Mouse (Mus musculus): ENCODE results near the gene St6galnac1.
"Not testable (repeated sequence)": the region's sequence is repeated elsewhere in the genome, so short reads cannot be mapped to it uniquely, and the experiment has no call there.

St6galnac1 gene

GRCm38 (mm10) chr11:116807526-116807925 is 32.2 kb upstream of the St6galnac1 start:
- no peak for DNase-seq (ENCODE audit: low spot score)

DNA sequence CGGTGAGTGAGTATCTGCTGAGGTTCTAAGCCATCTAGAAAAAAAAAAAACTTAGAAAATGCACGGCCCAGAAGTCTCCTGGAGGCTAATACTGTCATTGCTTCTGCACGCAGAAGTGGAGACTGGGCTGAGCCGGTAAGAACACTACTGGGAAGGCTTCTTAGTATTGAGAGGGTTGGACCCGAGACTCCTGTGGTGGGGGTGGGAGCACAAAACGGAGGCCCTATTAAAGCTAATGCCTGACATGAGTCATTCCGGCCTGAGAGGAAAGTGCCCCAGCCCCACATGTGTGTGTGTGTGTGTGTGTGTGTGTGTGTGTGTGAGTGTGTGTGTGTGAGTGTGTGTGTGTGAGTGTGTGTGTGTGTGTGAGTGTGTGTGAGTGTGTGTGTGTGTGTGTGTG is 31.8 kb upstream of the St6galnac1 start:
- no peak for DNase-seq (ENCODE audit: low spot score)

GRCm38 (mm10) chr11:116806136-116807071 is 31.1 kb upstream of the St6galnac1 start:
- no peak for DNase-seq (ENCODE audit: low spot score)

- DNase-seq (ENCODE audit: low spot score) = no peak
Measured at GRCm38 (mm10) chr11:116802709-116803108, 27.4 kb upstream of the St6galnac1 start.

DNA sequence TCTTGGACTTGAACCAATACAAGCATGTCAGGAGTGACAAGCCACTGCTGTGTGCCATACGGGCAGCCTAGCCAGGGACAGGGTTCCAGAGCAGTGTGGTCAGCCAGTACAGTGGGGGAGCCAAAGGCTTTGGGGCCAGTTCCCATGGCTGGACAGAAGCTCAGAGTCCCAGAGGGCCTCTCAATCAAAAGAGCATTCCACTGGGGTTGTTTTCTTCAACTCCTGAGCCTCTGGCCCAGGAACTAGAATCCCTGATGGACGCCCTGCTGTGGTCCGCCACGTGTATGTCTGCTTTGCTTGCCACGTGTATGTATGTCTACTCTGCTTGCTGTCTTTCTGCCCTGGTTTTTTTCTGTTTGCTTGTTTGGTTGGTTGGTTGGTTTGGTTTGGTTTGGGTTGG is 25.8 kb upstream of the St6galnac1 start:
- DNase-seq (ENCODE audit: low spot score) = no peak

DNA sequence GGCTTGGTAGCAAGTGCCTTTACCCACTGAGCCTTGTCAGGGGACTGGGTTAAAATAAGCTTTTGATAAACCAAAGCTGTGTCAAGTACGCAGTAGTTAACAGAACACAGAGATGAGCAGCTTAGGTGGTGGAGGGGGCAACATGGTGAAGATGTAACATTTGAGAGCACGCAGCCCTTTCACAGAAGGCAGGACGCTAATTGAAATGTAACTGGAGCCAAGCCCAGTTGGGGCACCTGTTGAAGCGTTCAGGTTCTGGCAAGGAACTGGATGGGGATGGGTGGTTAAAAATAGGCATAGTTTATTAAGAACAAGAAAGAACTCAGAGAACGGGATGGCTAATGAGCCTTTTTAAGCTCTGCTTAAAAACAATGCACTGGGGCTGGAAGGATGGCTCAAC is 24.1 kb upstream of the St6galnac1 start:
- DNase-seq (ENCODE audit: low spot score) = no peak

GRCm38 (mm10) chr11:116784221-116784620 is 8.9 kb upstream of the St6galnac1 start:
- DNase-seq (ENCODE audit: low spot score) = no peak

GRCm38 (mm10) chr11:116782737-116783145 is 7.4 kb upstream of the St6galnac1 start:
- no peak for DNase-seq (ENCODE audit: low spot score)

GRCm38 (mm10) chr11:116773205-116773604 is 2.1 kb downstream of the St6galnac1 start:
- DNase-seq (ENCODE audit: low spot score) = no peak

- no peak for DNase-seq (ENCODE audit: low spot score)
Measured at GRCm38 (mm10) chr11:116769873-116770272, 5.4 kb downstream of the St6galnac1 start.

DNA sequence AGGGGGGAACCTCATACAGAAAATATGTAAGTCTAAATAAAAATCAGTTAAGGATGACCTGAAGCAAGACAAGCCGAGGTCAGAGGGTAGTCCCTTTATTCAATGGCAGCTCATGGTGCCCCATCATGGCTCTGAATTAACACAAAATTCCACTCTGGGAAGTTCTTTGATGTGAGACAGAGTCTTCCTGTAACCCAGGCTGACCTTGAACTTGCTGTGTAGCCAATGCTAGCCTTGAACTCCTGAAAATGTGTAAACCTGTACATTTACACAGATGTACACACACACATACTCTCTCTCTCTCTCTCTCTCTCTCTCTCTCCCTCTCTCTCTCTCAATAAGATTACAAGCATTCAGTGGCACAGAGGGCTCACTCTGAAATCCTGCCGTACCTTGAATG is 10.4 kb downstream of the St6galnac1 start:
- no peak for DNase-seq (ENCODE audit: low spot score)

- DNase-seq (ENCODE audit: low spot score) = no peak
Measured at GRCm38 (mm10) chr11:116764346-116764745, 11.0 kb downstream of the St6galnac1 start.

DNA sequence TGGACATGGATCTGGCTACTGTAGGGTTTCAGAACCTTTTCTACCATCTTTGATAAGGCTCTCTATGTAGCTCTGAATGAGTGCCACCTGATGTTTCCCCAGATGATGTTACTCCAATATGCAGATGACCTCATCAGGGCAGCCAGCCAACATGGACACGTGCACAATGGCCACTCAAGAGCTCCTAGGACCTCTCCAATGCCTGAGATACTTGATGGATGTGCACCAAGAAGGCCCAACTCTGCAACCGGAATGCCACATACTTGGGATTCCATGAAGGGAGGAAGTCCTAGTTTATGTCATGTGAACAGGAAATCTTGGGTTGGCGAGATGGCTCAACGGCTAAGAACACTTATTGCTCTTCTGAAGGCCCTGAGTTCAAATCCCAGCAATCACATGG is 20.1 kb downstream of the St6galnac1 start:
- DNase-seq (ENCODE audit: low spot score) = no peak

DNA sequence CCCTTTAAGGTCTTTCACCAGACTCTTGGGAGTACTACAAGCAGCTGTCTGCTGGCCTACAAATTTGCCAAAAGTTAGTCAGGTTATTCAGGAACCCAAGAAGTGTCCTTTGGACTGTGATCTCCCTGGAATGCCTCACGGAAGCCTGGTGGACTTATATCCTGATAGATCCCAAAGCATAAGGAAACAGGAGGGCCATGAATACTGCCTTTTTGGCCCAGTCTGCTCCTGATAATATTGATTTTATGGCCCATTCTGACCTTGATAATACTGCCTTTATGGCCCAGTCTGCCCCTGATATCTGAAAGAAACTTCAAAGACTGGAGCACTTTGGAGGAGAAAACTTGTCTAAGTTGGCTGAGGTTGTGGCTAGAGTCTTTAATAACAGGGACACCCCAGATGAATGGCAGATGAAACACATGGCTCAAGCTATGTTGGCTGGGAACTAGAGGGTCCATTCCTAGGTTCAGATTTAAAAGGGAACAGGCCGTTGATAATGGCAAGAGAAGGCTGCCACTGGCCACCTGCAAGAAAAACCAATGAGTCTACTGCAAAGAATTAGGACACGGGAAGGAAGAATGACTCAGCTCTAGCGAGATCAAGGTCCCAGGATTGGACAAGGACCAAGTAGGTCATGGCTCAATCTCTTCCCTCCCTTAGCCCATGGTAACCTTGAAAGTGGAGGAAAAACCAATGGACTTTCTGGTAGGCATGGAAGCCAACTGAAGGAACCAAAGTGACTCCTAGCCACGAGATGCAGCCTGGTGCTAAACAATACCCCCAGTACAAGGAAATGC is 21.4 kb downstream of the St6galnac1 start:
- no peak for DNase-seq (ENCODE audit: low spot score)

- DNase-seq (ENCODE audit: low spot score) = no peak
Measured at GRCm38 (mm10) chr11:116749733-116750132, 25.6 kb downstream of the St6galnac1 start.

DNA sequence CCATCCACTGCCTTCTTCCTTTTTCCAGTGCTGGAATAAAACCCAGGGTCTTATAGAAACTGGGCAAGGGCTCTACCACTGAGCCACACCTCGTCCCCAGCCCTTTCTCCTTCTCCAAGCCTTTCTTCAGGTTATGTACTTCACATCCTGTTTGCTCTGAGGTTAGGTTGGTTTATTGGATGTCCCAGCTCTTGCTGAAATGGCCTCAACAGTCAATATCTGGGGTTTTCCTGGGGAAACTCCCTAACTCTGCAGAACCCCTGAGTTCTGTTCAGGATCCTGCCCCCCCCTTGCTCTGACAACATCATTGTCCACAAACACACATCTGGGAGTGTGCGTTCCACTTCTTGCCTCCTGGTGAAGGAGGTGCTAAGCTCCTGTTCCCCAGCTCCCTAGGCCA is 26.6 kb downstream of the St6galnac1 start:
- DNase-seq (ENCODE audit: low spot score) = not testable (repeated sequence)

DNA sequence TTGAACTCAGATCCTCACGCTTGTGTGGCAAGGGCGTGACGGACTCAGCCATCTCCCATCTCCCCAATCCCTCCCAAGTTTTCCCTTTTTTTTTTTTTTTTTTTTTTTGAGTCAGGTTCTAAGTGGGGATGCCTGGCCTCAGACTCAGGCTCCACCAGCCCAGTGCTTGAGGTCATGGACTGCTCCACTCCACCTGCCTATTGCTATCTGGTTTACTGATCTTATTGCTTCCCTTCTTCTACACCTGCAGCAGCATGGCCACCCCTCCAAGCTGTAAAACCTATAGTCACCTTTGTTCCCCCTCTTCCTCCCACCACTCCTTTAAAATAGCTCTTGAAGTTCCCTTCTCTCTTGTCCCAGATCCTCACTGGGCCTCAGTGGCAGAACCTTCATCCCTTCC is 28.5 kb downstream of the St6galnac1 start:
- DNase-seq (ENCODE audit: low spot score) = not testable (repeated sequence)

- not testable (repeated sequence) for DNase-seq (ENCODE audit: low spot score)
Measured at GRCm38 (mm10) chr11:116745457-116745856, 29.9 kb downstream of the St6galnac1 start.

DNA sequence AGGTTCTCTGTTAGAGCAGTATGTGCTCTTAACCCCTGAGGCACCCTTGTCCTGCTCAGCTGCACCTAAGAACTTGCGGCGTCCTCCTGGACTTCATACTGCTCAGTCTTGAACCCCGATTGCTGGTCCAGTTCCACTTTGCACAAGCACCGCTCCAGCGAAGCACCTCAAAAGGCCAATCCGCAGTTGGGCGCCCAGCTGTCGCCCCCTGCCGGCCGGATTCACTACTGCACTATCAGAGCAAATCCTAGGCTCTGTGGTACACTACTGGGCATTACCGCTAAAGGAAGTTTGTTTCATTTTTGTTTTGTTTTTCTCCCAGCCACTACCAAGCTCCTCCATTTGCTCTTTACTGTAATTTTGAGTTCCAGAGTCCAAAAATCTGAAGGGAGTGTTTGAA is 36.9 kb downstream of the St6galnac1 start:
- no peak for DNase-seq (ENCODE audit: low spot score)

DNA sequence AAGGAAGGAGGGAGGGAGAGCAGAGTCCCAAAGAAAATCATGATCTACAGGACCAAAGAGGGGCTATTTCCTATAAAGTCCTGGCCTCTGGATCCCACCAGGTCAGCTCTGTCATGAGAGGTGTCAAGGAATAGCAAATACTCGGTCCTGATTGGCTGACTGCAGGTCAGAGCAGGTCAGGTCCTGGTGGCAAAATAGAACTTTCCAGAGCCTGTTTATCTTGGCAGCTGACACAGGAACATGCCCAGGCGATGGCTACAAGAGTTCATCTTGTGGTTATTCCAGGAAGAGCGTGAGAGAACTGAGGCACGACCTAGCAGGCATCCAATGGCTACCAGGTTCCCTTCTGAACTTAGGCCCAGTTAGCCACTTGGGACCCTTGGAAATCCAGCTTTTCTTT is 42.8 kb downstream of the St6galnac1 start:
- no peak for DNase-seq (ENCODE audit: low spot score)

GRCm38 (mm10) chr11:116731060-116731580 is 44.2 kb downstream of the St6galnac1 start:
- not testable (repeated sequence) for DNase-seq (ENCODE audit: low spot score)

GRCm38 (mm10) chr11:116729276-116730008 is 45.9 kb downstream of the St6galnac1 start:
- no peak for DNase-seq (ENCODE audit: low spot score)

Data from ovary, postnatal 10 days (tissue).